Mouse (Mus musculus) C3H10T1/2 (cell line): Measurements from ENCODE around the gene Adprh. TPM values are rescaled to one million over a fixed set of nuclear protein-coding genes. Genes with fewer than 3 reads are reported as not detected.

ENCODE experiments used
- polyA plus RNA-seq, 2 experiments: library from polyadenylated mRNA; unstranded; fragments of >200 nt; fragmentation: generic; extraction: Trizol; gene quantifications; one replicate each; pipeline ENCODE4 v1.2.1; 2012; ENCODE audit warnings: missing spikeins in 2 of 2

The Adprh gene
- 10 to 100 TPM; 28.0 to 46.3 TPM for polyA plus RNA-seq

DNA sequence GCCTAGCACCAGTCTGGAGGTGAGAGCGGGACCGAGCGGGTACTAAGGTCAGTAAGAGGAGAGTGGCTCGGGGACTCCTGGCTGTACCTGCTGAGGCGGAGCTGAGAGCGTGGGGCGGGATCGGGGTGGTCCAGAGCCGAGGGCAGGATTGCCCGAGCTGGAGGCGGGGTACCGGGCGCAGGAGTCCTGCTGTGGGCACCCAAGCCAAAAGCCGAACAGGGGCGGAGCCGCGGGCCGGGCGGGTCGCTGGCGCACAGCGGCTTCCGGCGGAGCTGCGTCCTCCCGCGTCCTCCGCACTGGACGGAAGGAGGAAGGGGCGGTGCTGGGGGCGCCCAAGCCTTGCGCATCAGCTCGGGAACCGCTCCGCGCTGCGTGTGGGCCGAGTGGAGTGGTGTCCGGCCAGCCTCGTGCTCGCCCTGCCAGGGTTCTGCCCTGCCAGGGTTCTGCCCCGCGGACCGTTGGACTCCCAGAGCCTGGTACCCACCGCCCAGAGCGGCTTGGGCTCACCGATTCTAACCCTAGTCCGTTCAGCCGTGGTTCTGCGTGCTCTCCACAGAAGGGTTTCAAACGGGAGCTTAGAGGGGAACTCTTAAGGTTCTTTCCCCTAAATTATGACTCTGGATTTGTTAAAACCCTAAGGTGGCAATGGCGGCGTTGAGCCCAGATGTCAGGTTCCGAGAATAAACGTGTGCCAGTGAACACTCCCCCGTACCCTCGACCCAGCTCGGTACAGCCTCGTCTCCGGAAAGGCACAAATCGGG, at the start of gene Adprh:
Gene Adprh, minus strand, starts transcription at position 262 of the 761 bp plus-strand sequence.

DNA sequence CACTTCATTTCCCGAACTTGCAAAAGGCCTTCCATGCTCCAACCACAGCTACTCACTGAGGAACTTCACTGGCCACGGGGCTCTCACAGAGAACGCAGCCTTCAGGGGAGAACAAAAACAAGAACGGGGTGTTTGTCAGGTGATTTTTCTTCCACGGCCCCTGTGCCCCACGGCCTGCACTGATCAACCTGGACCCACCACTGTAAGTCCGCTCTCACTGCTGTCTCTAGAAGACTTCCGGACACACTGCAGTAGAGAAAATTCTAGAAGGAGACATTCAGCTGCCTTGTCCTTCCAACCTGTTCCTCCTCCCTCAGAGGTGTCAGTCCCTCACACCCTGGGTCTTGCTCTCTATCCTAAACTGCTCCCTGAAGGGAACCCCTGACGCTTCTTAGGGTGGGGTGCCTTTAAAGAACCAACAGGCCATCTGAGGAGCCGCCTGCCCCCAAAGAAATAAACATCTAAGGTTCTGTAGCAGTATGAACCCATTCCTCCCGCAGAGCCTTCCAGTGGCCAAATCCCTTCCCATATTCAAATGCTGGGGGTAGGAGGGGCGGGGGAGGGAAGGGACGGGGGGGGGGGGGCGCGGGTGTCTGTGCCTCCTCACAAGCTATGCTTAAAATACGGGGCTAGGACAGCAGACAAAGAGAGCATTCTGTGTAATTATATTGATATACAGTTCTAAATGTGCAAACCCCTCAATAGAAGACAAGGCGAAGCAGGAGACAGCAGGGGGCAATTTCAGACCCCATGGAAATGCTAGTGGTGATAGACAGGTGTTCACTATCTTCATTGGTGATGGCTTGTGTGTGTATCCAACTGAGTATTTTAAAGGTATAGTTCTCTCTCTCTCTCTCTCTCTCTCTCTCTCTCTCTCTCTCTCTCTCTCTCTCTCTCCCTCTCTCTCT, 3.3 kb upstream of the Adprh start, which contains the start of gene Cd80:
Gene Cd80, plus strand, starts transcription at position 51 of the 908 bp plus-strand sequence.

DNA sequence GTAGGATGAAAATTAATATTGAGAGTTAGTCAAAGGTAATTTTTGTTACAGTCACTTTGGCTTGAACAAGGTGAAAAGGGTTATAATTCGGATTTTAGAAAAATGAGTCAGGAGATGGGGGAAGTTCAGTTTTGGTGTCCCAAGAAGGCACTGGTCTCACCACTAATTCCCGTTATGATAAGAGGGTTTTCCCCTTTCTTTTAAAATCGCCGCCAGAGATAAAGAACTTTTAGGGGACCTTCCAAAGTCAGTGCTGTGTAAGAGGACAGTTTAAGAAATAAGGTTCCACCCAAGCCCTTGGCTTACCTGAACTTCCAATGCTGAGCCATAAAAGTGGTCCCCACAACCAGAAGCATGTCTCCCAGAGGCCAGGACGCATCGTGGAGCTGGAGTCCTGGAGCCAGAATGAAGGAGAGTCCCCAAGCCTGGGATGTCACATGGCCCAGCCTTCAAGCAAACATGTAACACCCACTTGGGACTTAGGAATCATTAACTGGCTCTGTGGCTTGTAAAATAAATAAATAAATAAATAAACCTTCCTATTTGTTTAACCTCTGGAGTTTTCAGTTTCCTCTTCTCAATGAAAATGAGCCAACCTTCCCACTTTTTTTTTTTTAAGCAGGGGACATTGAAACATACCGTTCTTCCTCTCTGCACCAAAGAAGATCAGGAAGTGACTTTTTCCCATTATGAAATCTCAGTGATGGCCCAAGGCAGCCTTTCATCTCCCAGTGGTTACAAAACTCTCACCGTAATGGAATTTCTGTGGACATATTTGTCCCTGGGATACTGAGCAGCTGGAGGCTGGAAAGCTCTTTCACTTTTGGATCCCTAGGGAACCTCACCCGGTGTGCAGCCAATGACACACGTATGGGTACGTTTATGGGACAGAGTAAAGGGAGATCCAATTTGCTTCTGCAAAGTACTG, 19.7 kb downstream of the Adprh start, which contains the start of gene Pla1a:
Gene Pla1a, minus strand, starts transcription at position 648 of the 928 bp plus-strand sequence.

Other genes with a start within 250 kb of the Adprh start
- under 1 TPM; 0.01 to 0.02 TPM for gene Nr1i2, start 157.9 kb downstream of the Adprh start, polyA plus RNA-seq
- gene Maats1, start 110.6 kb downstream of the Adprh start, polyA plus RNA-seq, result under 1 TPM; 0.04 TPM
- gene Cox17, start 105.7 kb downstream of the Adprh start, polyA plus RNA-seq, result 100 to 1,000 TPM; 159 to 176 TPM
- gene Gm21987, start 105.7 kb downstream of the Adprh start, polyA plus RNA-seq, result under 1 TPM in 1 of 2 experiments, not detected in 1; 0.22 TPM
- under 1 TPM; 0.05 to 0.91 TPM for gene Popdc2, start 90.5 kb downstream of the Adprh start, polyA plus RNA-seq
- under 1 TPM; 0.05 to 0.92 TPM for gene Pla1a, start 19.6 kb downstream of the Adprh start, polyA plus RNA-seq
- gene Cd80, start 2.9 kb upstream of the Adprh start, polyA plus RNA-seq, result 1 to 10 TPM in 1 of 2 experiments, under 1 TPM in 1; 0.33 to 3.9 TPM
- 10 to 100 TPM in 1 of 2 experiments, 1 to 10 TPM in 1; 9.1 to 18.0 TPM for gene Timmdc1, start 70.0 kb upstream of the Adprh start, polyA plus RNA-seq
- 10 to 100 TPM in 1 of 2 experiments, 1 to 10 TPM in 1; 3.2 to 25.3 TPM for gene Poglut1, start 97.6 kb upstream of the Adprh start, polyA plus RNA-seq
- 10 to 100 TPM in 1 of 2 experiments, 1 to 10 TPM in 1; 6.5 to 49.6 TPM for gene Tmem39a, start 106.0 kb upstream of the Adprh start, polyA plus RNA-seq